Mouse (Mus musculus) frontal cortex, postnatal 25 days (tissue): ENCODE measurements at regions not wholly inside any gene's neighbourhood (a gene's known extent, or its start where the extent isn't known, plus 50 kb on each side); places are given as distances from the start of the nearest gene placed in this dataset.
A peak's percentile ranks its signal among the peaks of the same experiment; 100 is the strongest.

Experiments used
- DNase-seq, 2 experiments: peaks; one replicate each; pipeline ENCODE4 v3.0.0; 2022; ENCODE audit warnings: low spot score in 2 of 2

GRCm38 (mm10) chr1:159034952-159035351, 54.7 kb upstream of the Pappa2 start:
- DNase-seq: no peak

GRCm38 (mm10) chr1:159036371-159036770, 56.1 kb upstream of the Pappa2 start:
- no peak for DNase-seq

- no peak for DNase-seq
Measured at GRCm38 (mm10) chr1:159045870-159046385, 65.6 kb upstream of the Pappa2 start.

GRCm38 (mm10) chr1:159065024-159065423, 84.7 kb upstream of the Pappa2 start:
- DNase-seq: no peak

- no peak for DNase-seq
Measured at GRCm38 (mm10) chr1:159099205-159099604, 118.9 kb upstream of the Pappa2 start.

- DNase-seq: no peak
Measured at GRCm38 (mm10) chr1:159122201-159122600, 109.9 kb upstream of the Cop1 start.

- no peak for DNase-seq
Measured at GRCm38 (mm10) chr1:159124874-159125273, 107.2 kb upstream of the Cop1 start.

- peak; percentile 76 to 82 for DNase-seq
Measured at GRCm38 (mm10) chr1:159135301-159135700, 96.8 kb upstream of the Cop1 start.

- no peak for DNase-seq
Measured at GRCm38 (mm10) chr1:159147788-159148497, 84.2 kb upstream of the Cop1 start.

- no peak for DNase-seq
Measured at GRCm38 (mm10) chr1:159148498-159149187, 83.5 kb upstream of the Cop1 start.

- DNase-seq: no peak
Measured at GRCm38 (mm10) chr1:159149207-159149606, 82.9 kb upstream of the Cop1 start.

- DNase-seq: no peak
Measured at GRCm38 (mm10) chr1:159149721-159150120, 82.4 kb upstream of the Cop1 start.

GRCm38 (mm10) chr1:159150351-159150750, 81.8 kb upstream of the Cop1 start:
- DNase-seq: no peak

- DNase-seq: no peak
Measured at GRCm38 (mm10) chr1:159156428-159156827, 75.7 kb upstream of the Cop1 start.

- no peak for DNase-seq
Measured at GRCm38 (mm10) chr1:159160035-159160960, 71.8 kb upstream of the Cop1 start.

- no peak for DNase-seq
Measured at GRCm38 (mm10) chr1:159163113-159163885, 68.8 kb upstream of the Cop1 start.

GRCm38 (mm10) chr1:159182031-159182430, 50.1 kb upstream of the Cop1 start:
- DNase-seq: no peak
